Mouse (Mus musculus) embryo, embryonic 11 days (tissue): ENCODE measurements around the gene Lrp1.

ENCODE experiments used
- DNase-seq: peaks from one replicate; pipeline ENCODE4 v3.0.0-alpha.2; 2015

The Lrp1 gene

GRCm38 (mm10) chr10:127614236-127615033, 6.5 kb downstream of the Lrp1 start:
- DNase-seq, result peak; percentile 72

- no peak for DNase-seq
Measured at GRCm38 (mm10) chr10:127612079-127612775, 8.7 kb downstream of the Lrp1 start.

GRCm38 (mm10) chr10:127610066-127610415, 10.9 kb downstream of the Lrp1 start:
- no peak for DNase-seq

- peak; percentile 38 for DNase-seq
Measured at GRCm38 (mm10) chr10:127609415-127610065, 11.4 kb downstream of the Lrp1 start.

GRCm38 (mm10) chr10:127607059-127607458, 13.9 kb downstream of the Lrp1 start:
- no peak for DNase-seq

GRCm38 (mm10) chr10:127605756-127606155, 15.2 kb downstream of the Lrp1 start:
- DNase-seq, result no peak

- no peak for DNase-seq
Measured at GRCm38 (mm10) chr10:127605251-127605547, 15.7 kb downstream of the Lrp1 start.

GRCm38 (mm10) chr10:127604465-127605250, 16.3 kb downstream of the Lrp1 start:
- DNase-seq, result no peak

GRCm38 (mm10) chr10:127603437-127604371, 17.2 kb downstream of the Lrp1 start:
- no peak for DNase-seq

GRCm38 (mm10) chr10:127602194-127602593, 18.8 kb downstream of the Lrp1 start:
- no peak for DNase-seq

- peak; percentile 34 for DNase-seq
Measured at GRCm38 (mm10) chr10:127599779-127600541, 21.0 kb downstream of the Lrp1 start.

- DNase-seq, result no peak
Measured at GRCm38 (mm10) chr10:127599252-127599651, 21.7 kb downstream of the Lrp1 start.

- DNase-seq, result peak; percentile 31
Measured at GRCm38 (mm10) chr10:127598607-127599006, 22.3 kb downstream of the Lrp1 start.

- peak; percentile 34 for DNase-seq
Measured at GRCm38 (mm10) chr10:127597311-127597901, 23.5 kb downstream of the Lrp1 start.

- no peak for DNase-seq
Measured at GRCm38 (mm10) chr10:127596321-127596941, 24.5 kb downstream of the Lrp1 start.

GRCm38 (mm10) chr10:127594930-127595715, 25.8 kb downstream of the Lrp1 start:
- DNase-seq, result no peak

GRCm38 (mm10) chr10:127594405-127594804, 26.5 kb downstream of the Lrp1 start:
- DNase-seq, result no peak

- DNase-seq, result no peak
Measured at GRCm38 (mm10) chr10:127592850-127593249, 28.1 kb downstream of the Lrp1 start.

- no peak for DNase-seq
Measured at GRCm38 (mm10) chr10:127592423-127592822, 28.5 kb downstream of the Lrp1 start.
